Mouse (Mus musculus) mature B cell (primary cell): Measurements from ENCODE around the gene Lpin1.

Experiments used
- in situ Hi-C: fragments of 300-500 bp; cut with MboI; formaldehyde crosslinking; loops from 2 replicates; pipeline ENCODE4 v1.14.3; 2019

Lpin1 gene

GRCm38 (mm10) chr12:16531956-16532859 is 78.6 kb downstream of the Lpin1 start:
- in situ Hi-C loops: loop anchor here (10.0 kb wide), 1 partner anchor 997 kb away; no protein-coding TSS in a partner anchor

DNA sequence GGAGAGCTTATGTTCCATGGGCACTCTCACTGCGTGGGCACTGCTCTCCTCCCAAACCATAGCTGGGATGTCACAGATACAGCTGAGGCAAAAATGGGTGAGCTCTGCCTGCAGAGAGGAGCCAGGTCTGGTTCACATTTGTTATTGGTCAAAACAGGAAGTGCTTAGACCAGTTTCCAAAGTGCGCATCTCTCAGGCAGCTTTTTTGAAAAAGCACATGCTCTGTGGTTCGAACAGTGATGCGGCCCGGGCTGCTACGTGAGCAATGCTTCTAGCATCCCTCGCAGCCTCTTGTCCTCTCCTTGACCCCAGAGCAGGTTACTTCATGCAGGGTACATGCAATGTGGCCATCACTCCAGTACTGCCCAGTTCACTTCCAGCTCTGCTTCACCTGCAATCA is 82.1 kb downstream of the Lpin1 start:
- in situ Hi-C loops: no loop called here

DNA sequence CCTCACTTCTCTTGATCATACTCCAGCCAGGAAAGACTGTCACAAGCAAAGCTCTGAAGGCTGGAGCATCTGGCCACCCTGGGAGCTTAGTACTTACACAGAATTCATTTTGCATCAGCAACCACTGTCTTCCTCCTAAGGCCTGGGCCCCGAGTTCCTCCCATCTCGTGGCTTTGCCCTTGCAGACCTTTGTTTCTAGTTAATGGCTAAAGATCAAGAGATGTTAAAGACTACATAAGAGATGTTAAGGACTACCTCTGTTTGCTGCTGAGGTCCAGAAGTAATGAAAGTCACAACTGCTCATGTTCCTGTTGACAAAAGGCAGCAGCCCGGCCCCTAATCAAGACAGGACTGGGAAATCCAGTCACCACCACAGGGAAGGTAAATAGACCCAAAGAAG is 82.8 kb downstream of the Lpin1 start:
- in situ Hi-C loops: no loop called here

- in situ Hi-C loops: no loop called here
Measured at GRCm38 (mm10) chr12:16526862-16527261, 83.9 kb downstream of the Lpin1 start.

GRCm38 (mm10) chr12:16526134-16526533 is 84.6 kb downstream of the Lpin1 start:
- in situ Hi-C loops: no loop called here

GRCm38 (mm10) chr12:16515183-16515582 is 95.6 kb downstream of the Lpin1 start:
- in situ Hi-C loops: no loop called here

DNA sequence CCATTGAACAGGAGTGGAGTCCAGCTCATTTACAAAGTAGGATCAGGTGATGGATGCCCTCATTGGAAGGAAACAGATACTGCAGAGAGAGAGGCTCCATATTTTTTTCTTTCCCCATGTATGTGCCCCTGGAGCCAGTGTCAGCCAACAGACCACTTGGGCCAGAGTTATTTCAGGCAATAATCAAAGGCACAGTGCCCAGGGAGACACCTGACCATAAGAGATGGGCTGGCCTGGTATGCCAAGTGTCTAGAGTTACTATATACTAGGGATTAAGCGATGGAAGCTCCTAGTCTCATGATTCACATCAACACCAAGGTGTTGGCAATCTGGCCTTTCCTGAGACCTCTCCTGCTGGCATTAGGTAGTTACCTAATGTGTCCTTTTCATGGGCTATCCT is 97.8 kb downstream of the Lpin1 start:
- in situ Hi-C loops: no loop called here

- in situ Hi-C loops: loop anchor here (10.0 kb wide), 2 partner anchors 694 to 974 kb away; partner anchors contain the start of gene Trib2
Measured at GRCm38 (mm10) chr12:16509122-16509752, 101.5 kb downstream of the Lpin1 start.

DNA sequence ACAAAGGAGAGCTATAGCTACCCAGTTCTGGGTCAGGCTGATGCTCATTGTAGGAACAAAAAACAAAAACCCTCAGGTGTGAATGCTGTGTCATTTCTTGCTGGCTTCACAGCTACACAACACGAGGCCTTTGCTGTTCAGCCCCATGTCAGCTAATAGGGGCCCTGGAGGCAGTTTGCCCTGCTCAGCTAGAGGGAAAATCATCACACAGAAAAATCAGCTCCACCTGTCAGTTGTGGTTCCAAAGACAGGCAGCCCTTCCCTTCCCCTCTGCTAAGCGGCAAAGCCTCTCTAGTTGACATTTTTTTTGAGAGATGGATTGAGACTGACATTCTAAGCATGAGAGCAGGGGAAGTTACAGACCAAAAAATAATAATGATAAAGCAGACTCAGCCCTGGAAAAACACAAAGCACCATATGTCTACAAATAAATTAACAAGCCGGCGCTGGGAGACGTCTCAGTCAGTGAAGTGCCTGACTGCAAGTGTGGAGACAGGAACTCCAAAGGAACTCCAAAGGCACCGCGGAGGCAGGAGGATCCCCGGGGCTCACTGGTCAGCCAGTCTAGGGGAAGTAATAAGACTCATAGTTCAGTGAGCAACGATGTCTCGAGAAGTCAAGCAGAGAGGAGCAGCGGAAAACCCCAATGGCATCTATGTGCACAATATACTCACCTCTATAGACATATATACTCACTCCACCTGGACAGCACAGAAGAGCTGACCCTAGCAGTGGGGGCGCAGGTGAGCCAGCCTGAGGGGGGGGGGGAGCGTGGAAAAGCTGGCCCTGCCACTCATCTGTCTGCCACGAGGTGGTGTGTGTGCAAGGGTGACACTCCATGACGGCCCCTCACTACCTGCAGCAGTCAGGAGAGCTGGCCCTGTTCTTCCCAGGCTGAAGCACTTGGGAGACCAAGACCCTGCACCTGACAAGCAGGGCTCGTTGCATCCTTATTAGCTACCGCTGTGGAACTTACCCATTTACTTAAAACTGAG is 103.7 kb downstream of the Lpin1 start:
- in situ Hi-C loops: loop anchor here (10.0 kb wide), 2 partner anchors 692 to 972 kb away; partner anchors contain the start of gene Trib2

- in situ Hi-C loops: loop anchor here (10.0 kb wide), 2 partner anchors 689 to 969 kb away; partner anchors contain the start of gene Trib2
Measured at GRCm38 (mm10) chr12:16504244-16504643, 106.5 kb downstream of the Lpin1 start.

DNA sequence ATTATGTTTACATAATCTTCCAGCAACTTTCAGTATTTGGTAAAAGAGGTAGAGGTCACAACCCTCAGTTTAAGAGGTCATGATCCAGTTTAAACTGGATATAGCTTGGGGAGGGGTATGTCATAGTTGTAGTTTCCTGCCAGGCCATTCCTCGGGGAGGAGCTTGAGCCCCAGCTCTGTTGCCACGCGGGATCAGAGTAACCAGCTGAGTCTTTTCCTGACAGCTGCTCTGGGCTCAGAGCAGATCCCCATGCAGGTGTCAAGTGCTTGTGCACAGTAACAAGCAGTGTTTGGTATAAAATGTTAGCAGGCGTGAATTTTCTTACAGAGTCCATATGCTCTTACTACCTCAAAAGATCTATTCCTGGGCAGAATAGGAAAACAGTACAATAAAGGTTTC is 112.8 kb downstream of the Lpin1 start:
- in situ Hi-C loops: no loop called here

- in situ Hi-C loops: no loop called here
Measured at GRCm38 (mm10) chr12:16492713-16493112, 118.1 kb downstream of the Lpin1 start.

DNA sequence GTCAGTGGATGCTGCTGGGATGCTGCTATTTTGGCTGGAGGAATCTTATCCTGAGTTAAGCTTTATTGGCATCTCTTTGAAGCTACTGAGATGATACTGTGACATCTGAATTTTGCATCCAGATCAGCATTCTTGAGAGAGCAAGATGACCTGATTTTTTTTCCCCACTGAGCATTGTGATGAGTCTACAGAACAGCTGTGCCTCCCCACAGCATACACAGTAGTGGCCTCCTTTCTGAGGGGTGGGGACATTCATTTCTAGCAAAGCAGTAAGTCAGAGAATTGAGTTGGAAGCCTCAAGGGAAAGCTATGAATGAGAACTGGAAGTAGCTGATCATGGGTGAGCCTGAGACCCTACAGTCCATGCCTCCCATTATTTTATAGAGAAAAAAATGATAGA is 121.9 kb downstream of the Lpin1 start:
- in situ Hi-C loops: no loop called here

GRCm38 (mm10) chr12:16487453-16487852 is 123.3 kb downstream of the Lpin1 start:
- in situ Hi-C loops: no loop called here
